Mouse (Mus musculus) lung, postnatal 25 days (tissue): Measurements from ENCODE around the gene Evl.

Experiments used
- DNase-seq: peaks from one replicate; pipeline ENCODE4 v3.0.0; 2022; ENCODE audit warnings: low spot score

Gene Evl

GRCm38 (mm10) chr12:108590131-108590530, 35.6 kb downstream of the Evl start:
- no peak for DNase-seq

GRCm38 (mm10) chr12:108591586-108591985, 37.1 kb downstream of the Evl start:
- DNase-seq, result no peak

- DNase-seq, result no peak
Observed at GRCm38 (mm10) chr12:108592866-108593265, 38.3 kb downstream of the Evl start.

GRCm38 (mm10) chr12:108600864-108601263, 46.3 kb downstream of the Evl start:
- DNase-seq, result no peak

GRCm38 (mm10) chr12:108601326-108601725, 46.8 kb downstream of the Evl start:
- DNase-seq, result no peak

GRCm38 (mm10) chr12:108604546-108604945, 50.0 kb downstream of the Evl start:
- DNase-seq, result no peak

GRCm38 (mm10) chr12:108605521-108606281, 51.2 kb downstream of the Evl start:
- no peak for DNase-seq

- DNase-seq, result no peak
Observed at GRCm38 (mm10) chr12:108606321-108606720, 51.8 kb downstream of the Evl start.

GRCm38 (mm10) chr12:108609446-108609845, 54.9 kb downstream of the Evl start:
- no peak for DNase-seq

- peak; percentile 62 for DNase-seq
Observed at GRCm38 (mm10) chr12:108610255-108610654, 55.7 kb downstream of the Evl start.

GRCm38 (mm10) chr12:108613081-108613480, 58.6 kb downstream of the Evl start:
- DNase-seq, result peak; percentile 82

- DNase-seq, result no peak
Observed at GRCm38 (mm10) chr12:108617511-108617910, 63.0 kb downstream of the Evl start.

GRCm38 (mm10) chr12:108619853-108620416, 65.4 kb downstream of the Evl start:
- no peak for DNase-seq

- no peak for DNase-seq
Observed at GRCm38 (mm10) chr12:108622406-108622805, 67.9 kb downstream of the Evl start.

- DNase-seq, result no peak
Observed at GRCm38 (mm10) chr12:108629556-108629955, 75.0 kb downstream of the Evl start.

- peak; percentile 43 for DNase-seq
Observed at GRCm38 (mm10) chr12:108630741-108631688, 76.5 kb downstream of the Evl start.

- no peak for DNase-seq
Observed at GRCm38 (mm10) chr12:108632501-108632900, 78.0 kb downstream of the Evl start.

GRCm38 (mm10) chr12:108634031-108634430, 79.5 kb downstream of the Evl start:
- no peak for DNase-seq

GRCm38 (mm10) chr12:108635501-108635900, 81.0 kb downstream of the Evl start:
- peak; percentile 56 for DNase-seq

- no peak for DNase-seq
Observed at GRCm38 (mm10) chr12:108637440-108637839, 82.9 kb downstream of the Evl start.

- peak; percentile 54 for DNase-seq
Observed at GRCm38 (mm10) chr12:108639126-108639525, 84.6 kb downstream of the Evl start.

GRCm38 (mm10) chr12:108642019-108642418, 87.5 kb downstream of the Evl start:
- no peak for DNase-seq

GRCm38 (mm10) chr12:108646234-108646633, 91.7 kb downstream of the Evl start:
- no peak for DNase-seq
